8 mouse cellular contexts compared by ENCODE assay signal in the genomic region with DNA sequence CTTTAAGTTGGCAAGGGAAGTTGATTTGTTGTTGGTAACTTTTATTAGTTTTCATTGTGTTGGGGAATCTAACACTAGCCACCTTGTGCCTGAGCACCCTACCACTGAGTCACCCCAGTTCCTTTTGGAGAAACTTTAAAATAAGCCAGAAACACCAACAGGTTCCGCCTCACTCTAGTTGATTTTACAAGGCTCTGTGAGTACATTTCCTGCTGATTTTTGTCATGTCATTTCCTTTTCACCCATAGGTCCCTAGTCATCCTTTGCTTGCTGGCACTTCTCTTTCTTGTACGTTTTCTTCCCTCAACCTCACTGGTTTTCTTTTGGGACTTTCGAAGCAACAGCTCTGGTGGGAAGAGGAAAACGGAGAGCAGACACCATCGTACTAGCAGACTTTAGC. TPM values are rescaled to one million over a fixed set of nuclear protein-coding genes. Genes with fewer than 3 reads are reported as not detected.
DNase-seq lines count a peak whose midpoint lies in the region; ATAC-seq and TF ChIP-seq lines count a peak whose summit lies in the region.

No protein-coding gene starts in this region.

- peak overlapping the region; percentile 38; the same call in 1 of the 2 replicates for H3K4me3 ChIP-seq in kidney, postnatal 0 days (replicated peaks; ENCODE audit: low read depth, low read length)
- H3K4me3 ChIP-seq in kidney, adult 2 months (ENCODE audit: insufficient read depth, low read depth, low read length) = no peak overlapping the region
- H3K4me3 ChIP-seq in embryonic facial prominence, embryonic 12.5 days = peak overlapping the region; percentile 51
- H3K4me3 ChIP-seq in intestine, embryonic 16.5 days (ENCODE audit: low read length) = peak overlapping the region; percentile 59
- H3K4me3 ChIP-seq in myocyte = peak overlapping the region; percentile 80

- 58% methylated on average over 5 of the region's 5 CpGs for WGBS in kidney, postnatal 0 days
- 33% methylated on average over 5 of the region's 5 CpGs for WGBS in kidney, adult 2 months
- WGBS in embryonic facial prominence, embryonic 12.5 days = 50% methylated on average over 5 of the region's 5 CpGs
- 45% methylated on average over 5 of the region's 5 CpGs for WGBS in intestine, embryonic 16.5 days

- intact Hi-C loops in gastrocnemius, postnatal 14 days (cut with DNase I; ENCODE audit: low total_unique reads) = no loop called here

- H3K79me2 ChIP-seq in myocyte (ENCODE audit: control insufficient read depth, insufficient read depth) = peaks cover 65% of the 10 kb centered on the region

- no peaks in the 10 kb centered on the region for H3K9me3 ChIP-seq in kidney, postnatal 0 days (replicated peaks; ENCODE audit: low read length)
- H3K9me3 ChIP-seq in embryonic facial prominence, embryonic 12.5 days = no peaks in the 10 kb centered on the region
- no peaks in the 10 kb centered on the region for H3K9me3 ChIP-seq in intestine, embryonic 16.5 days (ENCODE audit: control insufficient read depth, low read length)

- H3K36me3 ChIP-seq in kidney, postnatal 0 days (ENCODE audit: insufficient read depth, low read length) = no peaks in the 10 kb centered on the region
- H3K36me3 ChIP-seq in kidney, adult 2 months (ENCODE audit: control insufficient read depth, insufficient read depth, low read length) = no peaks in the 10 kb centered on the region; the same call in 1 of the 2 replicates
- no peaks in the 10 kb centered on the region; the same call in 1 of the 2 replicates for H3K36me3 ChIP-seq in embryonic facial prominence, embryonic 12.5 days
- no peaks in the 10 kb centered on the region for H3K36me3 ChIP-seq in intestine, embryonic 16.5 days (ENCODE audit: control insufficient read depth, insufficient read depth, low read length)
- H3K36me3 ChIP-seq in myocyte (ENCODE audit: control insufficient read depth, insufficient read depth) = peaks cover 12% of the 10 kb centered on the region

- H3K4me1 ChIP-seq in kidney, postnatal 0 days (replicated peaks; ENCODE audit: insufficient read depth, low read length) = no peaks in the 10 kb centered on the region; the same call in none of the 2 replicates
- peaks cover 6% of the 10 kb centered on the region; the same call in 1 of the 2 replicates for H3K4me1 ChIP-seq in kidney, adult 2 months (ENCODE audit: control insufficient read depth, insufficient read depth, low read length)
- H3K4me1 ChIP-seq in embryonic facial prominence, embryonic 12.5 days = peaks cover 12% of the 10 kb centered on the region
- 0 out of 2 replicates have a peak, but pooled peaks cover 5% of the 10 kb centered on the region for H3K4me1 ChIP-seq in intestine, embryonic 16.5 days (ENCODE audit: control insufficient read depth, insufficient read depth, low read length)

- ATAC-seq in kidney, postnatal 0 days (replicated peaks; ENCODE audit: low FRiP score, low read depth) = no peak
- no peak for ATAC-seq in embryonic facial prominence, embryonic 12.5 days (ENCODE audit: insufficient number of reproducible peaks, insufficient read depth, low FRiP score, low TSS enrichment)
- no peak for ATAC-seq in intestine, embryonic 16.5 days
- ATAC-seq in monocyte, adult 5-6 weeks (replicated peaks; ENCODE audit: insufficient number of reproducible peaks, low FRiP score, low TSS enrichment, poor library complexity, severe bottlenecking) = no peak

- TF ChIP-seq CTCF in kidney, postnatal 0 days (IDR thresholded peaks at IDR 0.05; ENCODE audit: low read depth) = no peak
- no peak for TF ChIP-seq CTCF in kidney, adult 2 months (conservative IDR thresholded peaks at IDR 0.05; ENCODE audit: insufficient read depth, insufficient read length, low read depth, low read length)

- no peaks in the 10 kb centered on the region for H3K27me3 ChIP-seq in kidney, postnatal 0 days (ENCODE audit: insufficient read depth, low read length)
- no peaks in the 10 kb centered on the region for H3K27me3 ChIP-seq in kidney, adult 2 months (replicated peaks; ENCODE audit: control insufficient read depth, insufficient read depth, low read length)
- peaks cover 4% of the 10 kb centered on the region; the same call in 1 of the 2 replicates for H3K27me3 ChIP-seq in embryonic facial prominence, embryonic 12.5 days
- H3K27me3 ChIP-seq in intestine, embryonic 16.5 days (replicated peaks; ENCODE audit: control insufficient read depth, insufficient read depth, low read length) = no peaks in the 10 kb centered on the region
- H3K27me3 ChIP-seq in myocyte (ENCODE audit: control insufficient read depth, insufficient read depth, insufficient read length) = no peaks in the 10 kb centered on the region

- no peak for DNase-seq in kidney, postnatal 0 days (ENCODE audit: low spot score)
- no peak for DNase-seq in kidney, adult 2 months
- no peak for DNase-seq in c-Kit-positive CD71-positive TER-119-positive erythroid progenitor cells, embryonic 14.5 days (ENCODE audit: low spot score)
- no peak for DNase-seq in gastrocnemius, postnatal 14 days

- TF ChIP-seq POLR2A in kidney, adult 2 months (IDR thresholded peaks at IDR 0.05; ENCODE audit: low read depth, low read length) = no peak
- no peak for TF ChIP-seq POLR2A in myocyte (IDR thresholded peaks at IDR 0.05; ENCODE audit: insufficient read length, low read depth)

- H3K9ac ChIP-seq in kidney, postnatal 0 days (ENCODE audit: low read depth, low read length) = no peak overlapping the region
- no peak overlapping the region for H3K9ac ChIP-seq in embryonic facial prominence, embryonic 12.5 days
- peak overlapping the region; percentile 71 for H3K9ac ChIP-seq in intestine, embryonic 16.5 days (ENCODE audit: low read depth, low read length)

- H3ac ChIP-seq in myocyte (ENCODE audit: control insufficient read depth, insufficient read length) = no peak overlapping the region

- H3K4me2 ChIP-seq in kidney, postnatal 0 days (ENCODE audit: low read length) = peak overlapping the region; percentile 62
- peak overlapping the region; percentile 62 for H3K4me2 ChIP-seq in embryonic facial prominence, embryonic 12.5 days (replicated peaks)
- H3K4me2 ChIP-seq in intestine, embryonic 16.5 days (ENCODE audit: low read depth, low read length) = peak overlapping the region; percentile 62
- peak overlapping the region; percentile 86 for H3K4me2 ChIP-seq in myocyte (ENCODE audit: low read depth)

- 0 out of 2 replicates have a peak overlapping the region, but pooled peaks have one; percentile 19 for H3K27ac ChIP-seq in kidney, postnatal 0 days
- H3K27ac ChIP-seq in kidney, adult 2 months (ENCODE audit: insufficient read depth, low read depth, low read length) = no peak overlapping the region
- H3K27ac ChIP-seq in embryonic facial prominence, embryonic 12.5 days = no peak overlapping the region
- H3K27ac ChIP-seq in intestine, embryonic 16.5 days (ENCODE audit: low read length) = no peak overlapping the region

TF ChIP-seq in myocyte, 11 proteins besides CTCF, POLR2A, EP300 and RAD21:
- TF ChIP-seq POLR2AphosphoS2 (IDR thresholded peaks at IDR 0.05; ENCODE audit: insufficient read length, low read depth) (no peak), MAX (IDR thresholded peaks at IDR 0.05; ENCODE audit: low read depth) (no peak), E2F4 (IDR thresholded peaks at IDR 0.05; ENCODE audit: insufficient read depth) (no peak), REST (IDR thresholded peaks at IDR 0.05; ENCODE audit: insufficient read depth, insufficient read length) (no peak), USF1 (IDR thresholded peaks at IDR 0.05; ENCODE audit: low read depth) (no peak), SRF (IDR thresholded peaks at IDR 0.05; ENCODE audit: control insufficient read depth, insufficient read length, low read depth) (no peak), MYOD1 (IDR thresholded peaks at IDR 0.05; ENCODE audit: control insufficient read depth in 1 of 3, insufficient read length in 2 of 3, low read depth in 2 of 3) (no peak), TCF3 (IDR thresholded peaks at IDR 0.05; ENCODE audit: insufficient read length, low read depth) (no peak), TCF12 (IDR thresholded peaks at IDR 0.05; ENCODE audit: insufficient read depth, poor library complexity, severe bottlenecking) (no peak), MYOG (IDR thresholded peaks at IDR 0.05; ENCODE audit: control insufficient read depth in 1 of 3, insufficient read depth in 1 of 3, insufficient read length in 2 of 3, low read depth in 2 of 3) (no peak), CEBPB (IDR thresholded peaks at IDR 0.05; ENCODE audit: insufficient read depth, poor library complexity, severe bottlenecking) (no peak)

RNA-seq across cellular contexts. Expression of gene Pgk1, which starts 2.5 kb away (rescaled TPM):
- polyA plus RNA-seq in kidney, postnatal 0 days (2015; fragmentation: Nextera tagmentation; extraction: Ambion mirVana) = 280 and 296 TPM in 2 replicates
- 325 and 361 TPM in 2 replicates for polyA plus RNA-seq in kidney, adult 2 months (2012; rRNA removed)
- polyA plus RNA-seq in embryonic facial prominence, embryonic 12.5 days (2016; fragmentation: Nextera tagmentation; extraction: Ambion mirVana) = 298 and 309 TPM in 2 replicates
- polyA plus RNA-seq in intestine, embryonic 16.5 days (2015; fragmentation: Nextera tagmentation; extraction: Ambion mirVana) = 533 and 567 TPM in 2 replicates
- polyA plus RNA-seq in myocyte (2012; fragmentation: generic; extraction: Trizol) = 1,097 TPM
- total RNA-seq in gastrocnemius, postnatal 14 days (2021) = 1,000 to 10,000 TPM; 1,326 to 1,532 TPM
- total RNA-seq in monocyte, adult 5-6 weeks (2017) = 128 to 201 TPM (median 187 TPM) in 3 replicates

RNA-seq across cellular contexts. Expression of gene Taf9b, which starts 31.6 kb away (rescaled TPM):
- polyA plus RNA-seq in kidney, postnatal 0 days (2015; fragmentation: Nextera tagmentation; extraction: Ambion mirVana) = 11.6 and 12.1 TPM in 2 replicates
- polyA plus RNA-seq in kidney, adult 2 months (2012; rRNA removed) = 9.3 and 12.5 TPM in 2 replicates
- polyA plus RNA-seq in embryonic facial prominence, embryonic 12.5 days (2016; fragmentation: Nextera tagmentation; extraction: Ambion mirVana) = 9.2 and 10.1 TPM in 2 replicates
- polyA plus RNA-seq in intestine, embryonic 16.5 days (2015; fragmentation: Nextera tagmentation; extraction: Ambion mirVana) = 8.5 and 9.1 TPM in 2 replicates
- 1.9 TPM for polyA plus RNA-seq in myocyte (2012; fragmentation: generic; extraction: Trizol)
- 1 to 10 TPM; 5.6 to 6.9 TPM for total RNA-seq in gastrocnemius, postnatal 14 days (2021)
- total RNA-seq in monocyte, adult 5-6 weeks (2017) = 5.5 to 10.8 TPM (median 9.9 TPM) in 3 replicates

RNA-seq across cellular contexts. Expression of gene Tlr13, which starts 46.4 kb away (rescaled TPM):
- polyA plus RNA-seq in kidney, postnatal 0 days (2015; fragmentation: Nextera tagmentation; extraction: Ambion mirVana) = 0.59 and 0.62 TPM in 2 replicates
- polyA plus RNA-seq in kidney, adult 2 months (2012; rRNA removed) = 0.31 and 0.48 TPM in 2 replicates
- 0.42 and 0.52 TPM in 2 replicates for polyA plus RNA-seq in embryonic facial prominence, embryonic 12.5 days (2016; fragmentation: Nextera tagmentation; extraction: Ambion mirVana)
- 0.67 and 0.89 TPM in 2 replicates for polyA plus RNA-seq in intestine, embryonic 16.5 days (2015; fragmentation: Nextera tagmentation; extraction: Ambion mirVana)
- polyA plus RNA-seq in myocyte (2012; fragmentation: generic; extraction: Trizol) = not detected
- under 1 TPM; 0.62 to 0.78 TPM for total RNA-seq in gastrocnemius, postnatal 14 days (2021)
- total RNA-seq in monocyte, adult 5-6 weeks (2017) = 152 to 248 TPM (median 234 TPM) in 3 replicates
